ENCODE assay signal across 8 mouse cellular contexts in the genomic region with DNA sequence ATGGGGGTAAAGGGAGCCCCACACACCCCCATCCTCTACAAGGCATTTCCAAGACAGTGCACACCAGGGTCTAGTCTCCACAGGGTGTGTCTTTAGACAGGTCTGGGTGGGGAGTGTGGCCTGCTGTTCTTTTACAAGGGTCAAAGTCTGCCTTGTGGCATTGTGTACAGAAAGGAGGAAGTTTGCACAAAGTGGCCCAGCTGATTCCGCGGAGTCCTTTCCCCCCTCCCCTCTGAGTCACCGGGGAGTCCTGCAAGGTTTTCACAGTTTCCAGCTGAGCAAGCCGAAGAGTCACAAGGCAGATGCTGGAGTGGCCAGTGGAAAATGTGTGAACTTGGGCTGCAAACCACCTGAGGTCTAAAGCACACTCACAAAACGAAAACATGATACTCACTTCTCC.
DNase-seq lines count a peak whose midpoint lies in the region; ATAC-seq lines count a peak whose summit lies in the region.

No protein-coding gene starts in this region.

- no peaks in the 10 kb centered on the region for H3K36me3 ChIP-seq in lung, embryonic 16.5 days (ENCODE audit: control insufficient read depth, insufficient read depth, low read length)
- H3K36me3 ChIP-seq in midbrain, embryonic 16.5 days (ENCODE audit: control insufficient read depth, insufficient read depth, low read length): no peaks in the 10 kb centered on the region

- H3K4me2 ChIP-seq in lung, embryonic 16.5 days (ENCODE audit: low read depth, low read length): no peak overlapping the region
- no peak overlapping the region for H3K4me2 ChIP-seq in midbrain, embryonic 16.5 days (ENCODE audit: low read length)

- H3K4me1 ChIP-seq in lung, embryonic 16.5 days (replicated peaks; ENCODE audit: control insufficient read depth, insufficient read depth, low read length): peaks cover 7% of the 10 kb centered on the region; the same call in 1 of the 2 replicates
- no peaks in the 10 kb centered on the region for H3K4me1 ChIP-seq in midbrain, embryonic 16.5 days (ENCODE audit: control insufficient read depth, insufficient read depth, low read length)

- intact Hi-C loops in gastrocnemius, postnatal 36 days (cut with DNase I): no loop called here

- H3K27ac ChIP-seq in lung, embryonic 16.5 days (ENCODE audit: low read length): no peak overlapping the region
- no peak overlapping the region for H3K27ac ChIP-seq in midbrain, embryonic 16.5 days (ENCODE audit: low read length)

- H3K4me3 ChIP-seq in lung, embryonic 16.5 days (ENCODE audit: low read length): no peak overlapping the region
- no peak overlapping the region for H3K4me3 ChIP-seq in midbrain, embryonic 16.5 days (ENCODE audit: low read depth, low read length)

- ATAC-seq in lung, embryonic 16.5 days (ENCODE audit: low read depth): peak; percentile 73
- ATAC-seq in midbrain, embryonic 16.5 days: no peak

- no peaks in the 10 kb centered on the region for H3K9me3 ChIP-seq in lung, embryonic 16.5 days (ENCODE audit: control insufficient read depth, low read length)
- H3K9me3 ChIP-seq in midbrain, embryonic 16.5 days (replicated peaks; ENCODE audit: control insufficient read depth, low read length, poor library complexity, severe bottlenecking): no peaks in the 10 kb centered on the region

- peak; percentile 45 to 78 for DNase-seq in urinary bladder, adult 18-20 months (ENCODE audit: low spot score in 2 of 2)
- no peak for DNase-seq in urinary bladder, postnatal 10 days (ENCODE audit: low spot score)
- peak; percentile 9 for DNase-seq in kidney, adult 18-20 months
- DNase-seq in urinary bladder, adult 2 months (ENCODE audit: low spot score): peak; percentile 27
- no peak for DNase-seq in right cerebral cortex, adult 18-20 months
- DNase-seq in gastrocnemius, postnatal 36 days: no peak

- no peak overlapping the region for H3K9ac ChIP-seq in lung, embryonic 16.5 days (ENCODE audit: low read length)
- no peak overlapping the region for H3K9ac ChIP-seq in midbrain, embryonic 16.5 days (ENCODE audit: low read depth, low read length)

- WGBS in lung, embryonic 16.5 days: 11% methylated on average over 5 of the region's 5 CpGs
- 61% methylated on average over 5 of the region's 5 CpGs for WGBS in midbrain, embryonic 16.5 days

- no peaks in the 10 kb centered on the region for H3K27me3 ChIP-seq in lung, embryonic 16.5 days (ENCODE audit: control insufficient read depth, insufficient read depth, low read depth, low read length)
- H3K27me3 ChIP-seq in midbrain, embryonic 16.5 days (ENCODE audit: control insufficient read depth, insufficient read depth, low read depth, low read length): no peaks in the 10 kb centered on the region

Comparison
In these comparisons a context has a peak if more than half of its experiments do, and no peak if none do; other contexts are left out.
1. DNase-seq: peak in urinary bladder, adult 18-20 months (2 of 2), kidney, adult 18-20 months (single experiment) and urinary bladder, adult 2 months (single experiment); none in urinary bladder, postnatal 10 days (single experiment), right cerebral cortex, adult 18-20 months (single experiment) and gastrocnemius, postnatal 36 days (0 of 2).